Mouse (Mus musculus) stomach, postnatal 0 days (tissue): Measurements from ENCODE around the gene Gabpa.

Experiments used
- CTCF ChIP-seq: IDR thresholded peaks from 2 replicates; pipeline ENCODE4 v1.5.1; 2016; ENCODE audit warnings: antibody characterized with exemption, low read depth, mild to moderate bottlenecking, moderate library complexity
- EP300 ChIP-seq: optimal IDR thresholded peaks from 2 replicates; pipeline ENCODE3; 2016; ENCODE audit warnings: antibody characterized with exemption

- no peak for TF ChIP-seq CTCF
- TF ChIP-seq EP300, result no peak
These were observed 68.3 kb downstream of the Gabpa start for GRCm38 (mm10) chr16:84902995-84903394.
